Mouse (Mus musculus) ES-E14 (cell line): ENCODE measurements around the gene Foxe1.

Experiments
- CHD2 ChIP-seq: IDR thresholded peaks from 2 replicates; pipeline ENCODE4 v1.6.1; 2014; ENCODE audit warnings: mild to moderate bottlenecking, low read depth, low read length, inconsistent platforms
- MAFK ChIP-seq: IDR thresholded peaks from 2 replicates; pipeline ENCODE4 v1.6.1; 2014; ENCODE audit warnings: mild to moderate bottlenecking, low read depth, low read length, inconsistent platforms; ENCODE audit not compliant: insufficient read depth
- ZC3H11A ChIP-seq: IDR thresholded peaks from 2 replicates; pipeline ENCODE4 v1.6.1; 2012; ENCODE audit warnings: low read depth, mild to moderate bottlenecking, inconsistent platforms, low read length, borderline replicate concordance
- ZNF384 ChIP-seq: IDR thresholded peaks from 2 replicates; pipeline ENCODE4 v1.6.1; 2012; ENCODE audit warnings: low read depth, low read length, inconsistent platforms

GRCm38 (mm10) chr4:46321730-46322389 lies 21.5 kb upstream of the Foxe1 start:
- TF ChIP-seq ZC3H11A (no peak), CHD2 (no peak), ZNF384 (no peak), MAFK (no peak)
